9 mouse cellular contexts compared by ENCODE assay signal in the genomic region with DNA sequence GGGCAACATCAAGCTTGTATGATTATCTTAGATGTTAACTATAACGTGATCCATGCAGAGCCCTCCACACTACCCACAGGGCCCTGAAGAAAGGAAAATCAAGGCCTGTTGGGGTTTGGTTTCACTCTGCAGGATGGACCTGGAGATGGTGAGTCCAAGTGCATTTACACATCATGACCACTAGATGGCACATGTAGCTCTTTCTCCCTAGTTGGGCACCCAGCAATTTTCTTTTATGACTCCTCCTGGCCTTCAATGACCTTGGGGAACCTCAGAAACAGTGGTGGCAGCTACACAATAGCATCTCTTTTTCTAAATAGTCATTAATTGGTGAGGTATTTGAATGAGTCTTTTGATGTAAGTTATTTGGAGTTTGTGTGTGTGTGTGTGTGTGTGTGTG.
DNase-seq lines count a peak whose midpoint lies in the region; ATAC-seq and TF ChIP-seq lines count a peak whose summit lies in the region.
"Had no signal": no experiment of that assay in that cellular context is flagged by ENCODE, and none has a peak within 500 bp of the region (broad histone marks: within the 10 kb centered on the region; RNA-seq: fewer than 3 reads in every experiment).

No protein-coding gene starts in this region.

- no peaks in the 10 kb centered on the region for H3K36me3 ChIP-seq in liver, embryonic 14.5 days (replicated peaks; ENCODE audit: control insufficient read depth, insufficient read depth, low read depth)
- H3K36me3 ChIP-seq in liver, embryonic 12.5 days: no peaks in the 10 kb centered on the region
- H3K36me3 ChIP-seq in G1E (replicated peaks): no peaks in the 10 kb centered on the region
- H3K36me3 ChIP-seq: heart, embryonic 15.5 days; neural tube, embryonic 13.5 days had no signal

- H3K27ac ChIP-seq in liver, embryonic 14.5 days: no peak overlapping the region
- H3K27ac ChIP-seq in liver, embryonic 12.5 days: no peak overlapping the region
- H3K27ac ChIP-seq: heart, embryonic 15.5 days; neural tube, embryonic 13.5 days had no signal

- no peaks in the 10 kb centered on the region for H3K27me3 ChIP-seq in liver, embryonic 14.5 days (ENCODE audit: control insufficient read depth, insufficient read depth, low read length)
- H3K27me3 ChIP-seq in liver, embryonic 12.5 days (replicated peaks): no peaks in the 10 kb centered on the region
- no peaks in the 10 kb centered on the region for H3K27me3 ChIP-seq in G1E (ENCODE audit: insufficient read depth, low read length)
- H3K27me3 ChIP-seq: heart, embryonic 15.5 days; neural tube, embryonic 13.5 days had no signal

- no peaks in the 10 kb centered on the region for H3K9me3 ChIP-seq in liver, embryonic 14.5 days (ENCODE audit: control insufficient read depth, low read length)
- H3K9me3 ChIP-seq in liver, embryonic 12.5 days (replicated peaks): no peaks in the 10 kb centered on the region
- H3K9me3 ChIP-seq in G1E (replicated peaks): peaks cover 71% of the 10 kb centered on the region
- H3K9me3 ChIP-seq: heart, embryonic 15.5 days; neural tube, embryonic 13.5 days had no signal

- H3K4me3 ChIP-seq in liver, embryonic 14.5 days (ENCODE audit: insufficient read depth in 1 of 2, low read depth in 2 of 2, low read length in 2 of 2): no peak overlapping the region
- H3K4me3 ChIP-seq in liver, embryonic 12.5 days: no peak overlapping the region
- H3K4me3 ChIP-seq in G1E (ENCODE audit: low read depth, low read length): no peak overlapping the region
- H3K4me3 ChIP-seq: heart, embryonic 15.5 days; neural tube, embryonic 13.5 days had no signal

- peak in 1 of 3 experiments; percentile 11 for DNase-seq in liver, embryonic 14.5 days (ENCODE audit: low read depth in 3 of 3, low spot score in 3 of 3)
- DNase-seq in G1E (ENCODE audit: low spot score): no peak
- peak; percentile 13 for DNase-seq in c-Kit-positive CD71-negative TER-119-negative erythroid progenitor cells, embryonic 14.5 days (ENCODE audit: low read depth)
- peak; percentile 18 for DNase-seq in lung, postnatal 25 days (ENCODE audit: low spot score)
- DNase-seq in layer of hippocampus, adult 18-20 months (ENCODE audit: low spot score in 2 of 2): no peak
- DNase-seq in layer of hippocampus, postnatal 36 days: no peak

- TF ChIP-seq CTCF in liver, embryonic 14.5 days (IDR thresholded peaks at IDR 0.05; ENCODE audit: low read depth): peak; percentile 78
- TF ChIP-seq CTCF in G1E (IDR thresholded peaks at IDR 0.05; ENCODE audit: low read depth, low read length): peak; percentile 24; the same call in 1 of the 2 replicates

- ATAC-seq in liver, embryonic 14.5 days (ENCODE audit: insufficient read depth): peak; percentile 35; the same call in 1 of the 2 replicates
- no peak for ATAC-seq in liver, embryonic 12.5 days
- ATAC-seq in G1E (ENCODE audit: extremely low read depth, insufficient number of reproducible peaks, low FRiP score, poor library complexity, severe bottlenecking): no peak

- no peak for TF ChIP-seq EP300 in liver, embryonic 14.5 days (IDR thresholded peaks at IDR 0.05; ENCODE audit: low read depth)

- no peak overlapping the region for H3K9ac ChIP-seq in liver, embryonic 14.5 days (replicated peaks)
- H3K9ac ChIP-seq in liver, embryonic 12.5 days: no peak overlapping the region
- H3K9ac ChIP-seq: heart, embryonic 15.5 days; neural tube, embryonic 13.5 days had no signal

- H3K4me1 ChIP-seq in liver, embryonic 14.5 days (replicated peaks; ENCODE audit: control insufficient read depth in 2 of 2, insufficient read depth in 2 of 2, low read length in 1 of 2): no peaks in the 10 kb centered on the region
- no peaks in the 10 kb centered on the region for H3K4me1 ChIP-seq in liver, embryonic 12.5 days
- no peaks in the 10 kb centered on the region for H3K4me1 ChIP-seq in G1E (ENCODE audit: insufficient read depth, low read depth, low read length)
- H3K4me1 ChIP-seq: heart, embryonic 15.5 days had no signal

- WGBS in liver, embryonic 14.5 days (ENCODE audit: insufficient replicate concordance): 31% methylated on average over 1 of the region's 1 CpGs
- 71% methylated on average over 1 of the region's 1 CpGs for WGBS in liver, embryonic 12.5 days (ENCODE audit: insufficient replicate concordance)

- no peak overlapping the region for H3K4me2 ChIP-seq in liver, embryonic 14.5 days (ENCODE audit: low read depth)
- H3K4me2 ChIP-seq in liver, embryonic 12.5 days: no peak overlapping the region
- H3K4me2 ChIP-seq: heart, embryonic 15.5 days; neural tube, embryonic 13.5 days had no signal

Comparison
In these comparisons a context has a peak if more than half of its experiments do, and no peak if none do; other contexts are left out.
1. DNase-seq: peak in c-Kit-positive CD71-negative TER-119-negative erythroid progenitor cells, embryonic 14.5 days (single experiment) and lung, postnatal 25 days (single experiment); none in G1E (single experiment), layer of hippocampus, adult 18-20 months (0 of 2) and layer of hippocampus, postnatal 36 days (0 of 2).